Mouse (Mus musculus) lung, adult 18-20 months (tissue): ENCODE measurements around the gene Mta1.

Experiments used
- DNase-seq, 2 experiments: peaks; one replicate each; pipeline ENCODE4 v3.0.0; 2022; ENCODE audit warnings: mixed read lengths in 2 of 2

Mta1 gene

DNA sequence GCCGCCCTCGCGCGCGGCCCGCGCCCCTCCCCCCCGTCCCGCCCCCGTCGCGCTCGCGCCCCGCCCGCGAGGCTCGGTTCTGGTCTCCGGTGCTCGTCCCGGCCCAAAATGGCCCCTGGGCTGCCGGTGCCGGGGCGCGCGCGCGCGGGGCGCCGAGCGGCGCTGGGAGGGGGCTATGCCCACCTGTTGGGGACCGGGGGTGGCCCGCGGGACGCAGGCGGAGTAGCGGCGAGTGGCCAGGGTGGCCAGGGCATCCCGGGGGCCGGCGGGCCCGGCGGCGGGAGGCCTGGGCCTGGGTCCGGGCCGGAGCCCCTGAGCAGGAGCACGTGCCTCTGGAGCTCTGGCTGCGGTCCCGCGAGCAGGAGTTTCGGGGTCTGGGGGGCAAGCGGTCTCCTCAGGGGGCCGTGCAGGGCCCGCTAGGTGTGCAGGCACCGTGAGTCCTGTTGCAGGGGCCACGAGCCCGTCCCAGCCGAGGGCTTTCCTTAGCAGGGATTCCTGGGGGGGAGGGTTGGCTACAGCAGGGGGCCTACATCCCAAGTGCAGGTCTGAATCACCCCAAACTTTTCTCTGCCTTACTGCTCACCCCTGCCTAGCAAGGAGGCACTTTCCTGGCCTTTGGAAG, 563 bp downstream of the Mta1 start:
- DNase-seq: no peak

DNA sequence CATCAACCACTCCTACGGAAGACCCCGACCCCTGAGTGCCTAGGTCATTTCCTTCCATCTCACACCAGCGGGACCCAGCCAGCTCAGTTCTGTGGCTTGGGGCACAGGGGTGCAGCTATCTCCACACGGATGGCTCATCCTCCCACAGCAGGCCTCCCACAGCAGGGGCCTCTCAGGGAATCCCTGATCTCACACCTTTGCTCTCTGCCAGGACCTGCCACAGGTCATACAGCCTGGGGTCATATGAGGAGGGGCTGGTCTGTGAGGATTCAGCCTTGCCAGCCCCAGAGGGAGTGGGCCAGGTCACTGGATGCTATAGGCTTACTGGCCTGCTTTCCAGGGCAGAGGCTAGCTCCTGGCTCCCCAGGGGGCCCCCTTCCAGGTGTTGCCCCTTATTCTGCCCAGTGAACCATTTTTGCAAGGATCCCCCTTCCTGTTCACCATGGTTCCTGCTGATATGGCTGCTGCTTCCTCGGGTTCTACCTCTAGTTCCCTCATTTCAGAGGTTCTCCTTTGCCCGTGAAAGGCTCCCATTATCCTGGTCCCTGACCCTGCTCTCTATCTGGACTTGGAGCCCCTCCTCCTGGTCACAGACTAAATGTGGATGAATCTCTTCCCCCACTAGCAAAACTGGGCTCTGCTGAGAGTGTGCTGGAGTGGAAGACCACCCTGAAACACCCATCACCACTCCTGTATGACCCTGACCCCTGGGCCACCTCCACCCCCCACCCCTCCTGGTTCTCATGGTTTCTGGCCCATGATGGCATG, 1.6 kb downstream of the Mta1 start:
- no peak for DNase-seq

DNA sequence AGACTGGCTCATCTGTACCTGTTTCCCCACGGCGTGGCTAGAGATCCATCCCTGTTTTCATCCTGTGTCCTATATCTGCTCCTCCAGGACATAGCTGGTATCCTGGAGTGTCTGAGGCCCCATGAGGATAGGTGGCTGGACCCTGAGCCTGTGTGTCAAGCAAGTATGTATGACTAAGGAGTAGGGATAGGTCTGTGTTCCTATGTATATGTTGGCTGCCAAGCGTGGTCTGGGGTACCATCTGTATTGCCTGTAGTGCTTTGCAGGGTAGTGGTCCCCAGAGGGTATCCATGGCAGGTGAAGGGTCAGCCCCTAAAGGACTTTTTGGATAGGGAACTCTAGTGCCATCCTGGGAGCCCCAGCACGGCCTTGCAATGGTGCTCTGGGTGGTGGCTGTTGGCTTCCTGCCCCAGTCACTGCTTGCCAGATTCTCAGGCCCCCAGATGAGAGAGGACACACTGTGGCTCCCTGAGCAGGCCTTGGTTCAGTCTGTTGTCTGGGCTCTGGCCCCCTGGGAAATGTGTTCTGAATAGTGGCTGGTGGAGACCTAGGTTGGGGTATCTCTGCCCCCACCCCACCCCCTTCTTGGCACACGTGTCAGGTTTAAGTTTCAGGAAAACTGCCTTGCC, 2.5 kb downstream of the Mta1 start:
- no peak for DNase-seq

DNA sequence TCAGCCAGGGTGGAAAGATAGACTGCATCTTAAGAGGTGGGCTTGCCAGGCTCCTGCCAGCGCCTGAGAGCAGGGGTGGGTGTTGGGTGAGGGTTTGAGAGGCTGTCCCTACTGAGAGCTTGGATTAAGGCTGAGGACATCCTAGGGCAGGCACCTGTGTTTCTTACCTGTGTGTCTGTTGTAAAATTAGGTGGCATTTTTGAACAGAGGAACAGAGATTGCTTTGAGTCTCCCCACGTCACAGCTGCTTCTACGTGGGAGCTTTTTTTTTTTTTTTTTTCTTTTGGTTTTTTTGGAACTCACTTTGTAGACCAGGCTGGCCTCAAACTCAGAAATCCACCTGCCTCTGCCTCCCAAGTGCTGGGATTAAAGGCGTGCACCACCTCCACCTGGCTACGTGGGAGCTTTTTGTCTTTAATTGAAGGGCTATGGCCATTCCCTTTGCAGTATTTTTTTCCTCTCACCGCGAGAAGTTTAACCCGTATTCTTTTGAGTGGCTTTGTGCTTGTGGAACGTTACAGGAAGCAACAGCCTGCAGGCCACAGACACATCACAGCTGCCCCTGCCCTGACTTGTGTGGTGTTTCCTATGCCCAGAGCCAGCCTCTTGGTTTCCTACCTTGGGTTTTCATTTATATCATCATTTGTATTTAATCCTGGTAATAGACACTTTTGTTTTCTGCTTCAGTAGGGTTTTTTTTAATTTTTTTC, 3.3 kb downstream of the Mta1 start:
- DNase-seq: no peak

DNA sequence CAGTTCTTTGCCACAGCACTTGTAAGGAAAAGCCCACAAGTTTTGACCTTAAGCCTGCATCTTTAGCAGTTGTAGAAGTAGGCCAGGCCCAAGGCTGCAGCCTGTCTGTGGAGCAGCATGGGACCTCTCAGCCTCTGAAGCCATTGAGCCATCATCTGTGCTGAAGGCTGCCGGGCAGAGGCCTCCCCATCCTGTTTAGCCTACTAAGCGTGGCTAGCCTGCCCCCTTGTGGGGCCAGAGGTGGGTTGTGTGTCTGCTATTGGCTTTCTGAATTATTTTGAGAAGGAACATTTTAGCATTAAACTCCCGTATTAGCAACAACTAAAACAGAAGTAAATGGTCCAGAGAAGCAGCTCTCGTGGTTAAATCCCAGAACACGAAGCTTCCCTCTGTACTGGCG, 4.4 kb downstream of the Mta1 start:
- DNase-seq: peak; percentile 48 to 54

DNA sequence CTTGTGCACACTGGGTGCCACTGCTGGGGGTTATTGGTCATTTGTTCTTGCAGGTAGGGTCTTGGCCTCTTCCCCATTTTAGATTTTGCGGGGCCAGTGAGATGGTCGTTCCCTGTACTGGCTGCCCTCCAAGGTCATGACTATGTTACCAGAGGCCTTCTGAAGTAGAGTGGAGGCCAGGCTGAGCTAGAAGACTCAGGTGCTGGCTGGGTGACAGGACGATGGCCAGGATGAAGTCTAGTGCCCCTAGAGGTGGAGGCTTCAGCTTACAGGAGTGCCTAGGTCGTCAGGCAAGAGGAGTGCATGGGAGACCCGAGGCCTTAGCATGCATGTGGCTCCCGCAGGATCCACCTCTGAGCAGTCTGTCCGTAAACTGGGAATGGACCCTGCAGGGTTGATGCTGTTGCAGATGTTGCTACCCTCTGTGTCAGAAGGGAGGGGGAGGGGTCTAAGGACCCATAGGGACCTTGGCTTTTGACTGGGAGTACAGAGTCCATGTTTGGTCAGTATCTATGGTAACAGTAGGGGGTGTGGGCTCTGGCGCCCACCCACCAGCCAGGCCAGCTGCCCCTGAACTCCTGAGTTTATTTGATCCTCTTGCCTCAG, 5.9 kb downstream of the Mta1 start:
- no peak for DNase-seq

DNA sequence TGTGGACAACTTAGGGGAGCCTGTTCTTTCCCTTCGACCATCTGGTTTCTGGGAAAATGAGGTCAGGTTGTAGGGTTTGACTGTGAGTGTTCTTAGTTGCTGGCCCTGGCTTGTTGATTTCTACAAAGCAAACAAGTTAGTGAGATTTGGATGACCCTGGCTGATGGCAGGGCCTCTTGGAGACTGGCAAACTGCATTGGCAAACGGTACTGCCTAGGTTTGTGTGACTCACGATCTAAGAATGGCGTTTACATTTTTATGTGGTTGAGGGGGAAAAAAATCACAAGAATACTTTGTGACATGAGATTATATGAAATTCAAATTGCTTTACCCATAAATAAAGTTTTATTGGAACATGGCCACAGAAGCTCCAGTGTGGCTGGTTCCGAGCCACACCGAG, 8.3 kb downstream of the Mta1 start:
- DNase-seq: peak; percentile 59 to 74

DNA sequence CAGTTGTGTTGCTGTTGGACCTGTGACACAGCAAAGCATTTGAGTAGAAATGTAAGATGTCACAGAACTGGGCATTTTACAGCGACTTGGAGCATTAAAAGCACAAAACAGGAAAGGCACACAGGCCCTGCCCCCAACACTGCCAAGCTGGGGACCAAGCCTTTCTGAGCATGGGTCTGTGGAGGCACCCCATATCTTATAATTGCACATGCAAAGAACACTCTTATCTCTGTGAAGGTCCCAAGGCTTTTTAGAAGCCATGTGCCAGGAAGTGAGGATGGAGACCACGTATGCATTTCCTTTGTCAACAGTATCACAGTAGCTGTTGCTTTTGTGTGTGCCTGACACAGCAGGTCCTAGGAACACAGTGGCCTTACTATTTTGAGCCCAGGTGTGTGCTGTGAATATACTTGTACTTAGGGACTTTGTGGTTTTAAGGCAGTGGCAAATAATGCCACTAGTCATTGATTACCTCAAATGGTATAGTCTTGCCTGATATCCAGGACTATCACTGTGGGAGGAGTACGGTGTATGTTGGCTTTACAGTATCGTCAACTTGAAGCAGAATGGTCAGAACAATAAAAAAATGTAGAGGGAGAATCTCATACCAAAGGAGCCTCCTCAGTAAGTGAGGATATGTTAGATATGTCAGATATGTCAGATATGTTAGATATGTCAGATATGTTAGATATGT, 9.5 kb downstream of the Mta1 start:
- DNase-seq: no peak

DNA sequence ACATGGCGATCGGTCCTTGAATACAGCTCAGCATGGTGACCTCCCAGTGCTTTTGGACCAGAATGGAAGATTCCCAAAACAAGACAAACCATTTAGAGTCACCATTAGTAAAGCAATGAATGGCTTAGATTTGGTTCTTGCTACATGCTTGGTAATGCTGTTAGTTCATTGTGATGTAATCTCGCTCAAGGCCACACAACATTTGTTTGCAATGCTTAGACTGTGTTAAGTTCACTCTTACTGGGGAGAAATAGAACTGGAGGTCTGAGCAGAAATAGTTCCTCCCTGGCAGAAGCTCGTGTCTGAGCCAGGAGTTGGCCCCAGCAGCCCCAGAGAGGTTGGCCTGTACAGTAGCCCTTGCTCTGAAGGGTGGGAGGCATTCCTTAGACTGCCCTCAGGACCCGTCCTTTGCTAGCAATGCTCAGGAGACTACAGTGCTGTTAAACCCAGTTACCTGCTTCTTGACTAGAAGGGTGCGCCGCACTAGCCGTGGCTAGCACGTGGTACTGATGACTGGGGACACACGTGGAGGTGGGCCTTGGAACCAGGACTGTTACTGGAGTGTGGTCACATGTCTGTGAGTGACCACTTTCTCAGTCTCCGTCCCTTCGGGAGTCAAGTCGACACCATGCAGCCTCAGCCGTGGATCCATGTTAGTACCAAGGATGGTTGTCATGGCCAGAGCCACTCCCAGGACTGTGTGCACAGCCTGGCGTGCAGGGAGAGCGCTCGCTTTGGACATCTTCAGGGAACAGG, 10.6 kb downstream of the Mta1 start:
- no peak for DNase-seq

DNA sequence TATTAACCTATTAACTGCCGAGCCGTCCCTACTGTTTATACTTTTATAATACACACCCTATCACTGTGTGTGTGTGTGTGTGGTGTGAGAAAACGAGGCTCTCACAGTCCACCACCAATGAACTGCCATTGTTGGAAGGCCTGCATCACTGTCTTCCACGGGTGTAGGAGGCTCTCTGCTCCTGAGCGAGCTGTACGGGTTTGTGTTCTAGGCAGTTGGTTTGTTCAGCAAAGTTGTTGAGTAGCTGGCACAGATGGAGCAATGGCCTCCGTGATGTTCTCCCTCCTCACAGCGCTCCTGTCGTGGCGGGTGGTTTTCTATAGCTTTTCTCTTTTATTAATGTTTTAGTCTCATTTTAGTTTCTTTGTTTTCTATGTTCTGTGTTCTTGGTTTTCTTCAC, 11.7 kb downstream of the Mta1 start:
- DNase-seq: no peak

DNA sequence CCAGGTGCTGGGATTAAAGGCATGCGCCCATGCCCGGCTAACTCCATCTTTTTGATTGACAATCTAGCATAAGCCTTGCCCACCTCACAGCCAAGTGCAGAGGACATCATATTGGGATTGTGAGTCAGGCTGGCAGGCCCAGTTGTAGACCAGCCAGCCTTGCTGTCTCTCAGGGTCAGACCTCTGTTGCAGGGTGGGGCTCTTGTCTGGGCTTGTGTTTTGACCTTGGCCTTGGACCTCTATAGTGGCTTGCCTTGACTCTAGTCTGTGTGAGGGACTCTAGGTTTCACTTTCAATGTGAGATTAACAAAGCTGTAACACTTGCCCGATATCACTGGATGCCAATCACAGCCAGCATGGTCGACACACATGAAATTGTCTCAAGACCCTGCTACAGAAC, 16.1 kb downstream of the Mta1 start:
- DNase-seq: no peak

DNA sequence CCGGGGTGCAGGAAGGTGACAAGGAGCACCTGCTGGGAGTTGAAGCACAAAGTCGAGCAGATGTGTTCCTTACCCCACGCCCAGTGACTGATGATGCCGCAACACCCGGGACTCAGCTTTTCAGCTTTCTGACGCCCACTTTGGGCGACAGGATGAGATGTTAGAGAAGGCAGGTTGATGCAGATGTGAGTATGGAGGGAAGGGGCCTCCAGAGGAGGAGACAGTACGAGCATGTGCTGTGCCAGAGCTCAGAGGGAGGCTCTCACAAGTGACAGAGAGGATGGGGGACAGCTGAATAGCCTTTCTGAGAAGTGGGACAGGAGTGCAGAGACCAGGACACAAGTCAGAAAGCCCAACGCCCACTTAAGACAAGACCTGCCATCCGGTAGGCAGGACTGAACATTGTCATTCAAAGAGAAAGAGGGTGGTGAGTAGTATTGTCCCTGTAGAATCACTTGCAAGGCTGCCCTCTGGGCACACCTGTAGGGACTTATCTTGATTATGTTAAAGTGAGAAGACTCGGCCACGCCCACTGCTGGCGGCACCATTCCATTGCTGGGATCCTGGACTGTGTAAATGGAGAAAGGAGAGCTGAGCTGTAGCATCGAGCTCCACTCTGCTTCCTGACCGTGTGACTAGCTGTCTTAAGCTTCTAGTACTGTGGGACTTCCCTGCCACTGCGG, 16.9 kb downstream of the Mta1 start:
- no peak for DNase-seq

DNA sequence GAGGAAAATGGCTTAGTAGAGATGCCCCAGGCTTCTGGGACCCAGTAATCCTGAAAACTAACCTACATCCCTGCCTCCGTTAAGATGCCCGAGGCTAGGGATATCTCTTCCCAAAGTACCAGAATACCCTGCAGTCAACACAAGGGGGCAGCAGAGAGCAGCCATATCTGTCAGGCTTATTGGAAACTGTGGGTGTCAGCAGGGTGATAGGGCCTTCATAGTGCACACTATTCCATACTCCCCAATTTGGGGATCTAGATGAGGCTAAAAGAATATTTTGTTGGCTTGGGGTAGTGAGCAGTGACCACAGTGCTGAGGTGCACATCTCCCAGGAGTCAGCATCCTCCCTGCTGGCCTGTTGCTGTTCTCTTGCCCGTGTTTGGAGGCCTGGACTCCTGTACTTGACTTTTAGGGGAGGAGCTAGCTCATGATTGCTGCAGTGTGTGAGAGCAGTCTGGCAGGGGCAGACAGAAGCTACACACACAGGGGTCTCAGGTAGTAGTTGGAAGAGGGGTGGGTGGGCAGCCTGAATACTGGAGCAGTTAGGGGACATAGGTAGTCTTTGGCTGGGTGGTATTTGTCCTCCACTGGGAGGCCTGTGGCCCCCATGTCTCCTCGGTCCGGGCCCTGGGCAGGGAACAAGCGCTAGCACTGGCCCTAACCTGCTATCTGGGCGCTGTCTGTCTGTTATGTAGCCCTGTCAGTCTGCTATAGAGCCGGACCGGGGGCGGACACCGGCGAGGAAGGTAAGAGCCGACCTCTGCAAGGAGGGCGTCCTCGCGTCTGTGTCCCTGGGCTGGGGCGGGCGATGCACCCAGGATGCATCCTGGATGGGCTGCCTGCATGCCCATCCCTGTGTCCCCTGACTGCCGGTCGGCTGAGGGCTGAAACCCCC, 21.7 kb downstream of the Mta1 start:
- peak; percentile 84 to 89 for DNase-seq

DNA sequence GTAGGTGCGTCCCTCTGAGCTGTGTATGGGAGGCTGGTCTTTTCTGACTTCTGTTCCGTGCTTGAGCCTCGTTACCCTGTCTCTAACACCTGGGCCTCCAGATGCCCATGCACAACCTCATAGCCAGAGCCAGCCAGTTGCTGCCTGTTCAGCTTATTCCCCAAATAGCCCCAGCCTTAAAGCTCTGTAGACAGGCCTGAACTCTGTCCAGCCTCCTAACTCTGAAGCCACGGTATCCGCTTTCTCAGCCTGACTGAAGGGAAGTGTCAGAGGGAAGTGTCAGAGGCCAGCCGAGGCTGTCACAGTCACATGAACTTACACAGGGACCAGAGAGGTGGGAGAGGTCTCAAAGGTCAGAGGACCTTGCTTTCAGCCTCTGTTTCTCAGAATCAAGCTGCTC, 26.6 kb downstream of the Mta1 start:
- no peak for DNase-seq

DNA sequence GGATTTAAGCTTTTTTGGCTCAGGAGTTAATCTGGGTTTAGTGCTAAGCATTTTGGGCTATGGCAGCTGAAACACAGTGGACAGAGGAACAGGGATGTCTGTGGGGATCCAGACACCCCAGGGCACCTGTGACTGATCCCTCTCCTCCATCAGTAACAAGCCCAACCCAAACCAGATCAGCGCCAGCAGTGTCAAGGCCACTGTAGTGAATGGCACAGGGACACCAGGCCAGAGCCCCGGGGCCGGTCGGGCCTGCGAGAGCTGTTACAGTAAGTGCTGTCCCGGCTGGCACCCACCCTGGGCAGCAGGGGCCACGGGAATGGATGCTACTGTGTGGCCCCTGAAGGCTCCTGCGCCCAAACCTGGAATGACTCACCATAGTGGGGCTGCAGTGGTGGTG, 32.7 kb downstream of the Mta1 start:
- no peak for DNase-seq

DNA sequence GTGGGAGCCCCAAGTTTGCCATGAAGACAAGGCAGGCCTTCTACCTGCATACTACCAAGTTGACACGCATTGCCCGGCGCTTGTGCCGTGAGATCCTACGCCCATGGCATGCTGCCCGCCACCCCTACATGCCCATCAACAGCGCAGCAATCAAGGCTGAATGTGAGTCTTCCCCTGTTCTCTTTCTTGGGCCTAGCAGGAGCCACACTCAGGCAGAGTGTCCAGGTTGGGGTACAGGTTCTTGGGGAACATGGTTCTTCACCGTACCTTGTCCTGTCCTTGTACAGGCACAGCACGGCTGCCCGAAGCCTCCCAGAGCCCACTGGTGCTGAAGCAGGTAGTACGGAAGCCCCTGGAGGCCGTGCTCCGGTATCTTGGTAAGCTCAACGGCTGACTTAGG, 33.5 kb downstream of the Mta1 start:
- no peak for DNase-seq

DNA sequence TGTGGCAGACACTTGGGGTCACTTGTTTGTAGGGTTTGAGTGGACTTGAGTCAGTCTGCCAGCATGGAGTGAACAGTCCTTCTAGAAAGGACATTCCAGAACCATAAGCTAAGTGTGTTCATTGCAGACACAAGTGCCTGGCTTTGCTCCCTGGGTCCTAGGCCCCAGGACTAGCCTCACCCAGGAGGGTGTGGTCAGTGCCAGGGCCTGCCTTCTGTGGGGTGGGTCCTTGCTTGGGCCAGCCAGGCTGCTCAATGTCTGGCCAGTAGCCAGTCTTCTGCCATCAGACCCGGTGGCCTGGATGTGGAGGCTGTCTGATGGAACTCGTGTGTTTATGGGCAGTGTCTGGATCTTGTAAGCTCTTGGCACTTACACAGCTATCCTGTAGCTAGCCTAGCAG, 34.5 kb downstream of the Mta1 start:
- peak; percentile 96 to 98 for DNase-seq

DNA sequence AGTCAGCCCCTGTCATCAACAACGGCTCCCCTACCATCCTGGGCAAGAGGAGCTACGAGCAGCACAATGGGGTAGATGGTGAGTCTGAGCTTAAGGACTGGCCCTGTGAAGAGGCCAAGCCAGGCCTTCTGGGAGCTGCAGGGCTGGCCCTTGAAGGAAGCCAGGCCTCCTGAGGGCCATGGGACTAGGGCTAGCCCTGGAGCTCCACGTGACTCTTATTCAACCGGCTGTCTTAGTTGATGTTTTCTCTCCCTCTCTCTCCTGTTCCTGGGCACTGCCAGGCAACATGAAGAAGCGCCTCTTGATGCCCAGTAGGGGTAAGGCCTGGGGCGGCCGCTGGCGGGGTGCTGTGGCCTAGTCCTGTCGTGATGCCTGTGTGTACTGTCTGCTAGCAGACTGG, 35.2 kb downstream of the Mta1 start:
- DNase-seq: peak in 1 of 2 experiments; percentile 47

DNA sequence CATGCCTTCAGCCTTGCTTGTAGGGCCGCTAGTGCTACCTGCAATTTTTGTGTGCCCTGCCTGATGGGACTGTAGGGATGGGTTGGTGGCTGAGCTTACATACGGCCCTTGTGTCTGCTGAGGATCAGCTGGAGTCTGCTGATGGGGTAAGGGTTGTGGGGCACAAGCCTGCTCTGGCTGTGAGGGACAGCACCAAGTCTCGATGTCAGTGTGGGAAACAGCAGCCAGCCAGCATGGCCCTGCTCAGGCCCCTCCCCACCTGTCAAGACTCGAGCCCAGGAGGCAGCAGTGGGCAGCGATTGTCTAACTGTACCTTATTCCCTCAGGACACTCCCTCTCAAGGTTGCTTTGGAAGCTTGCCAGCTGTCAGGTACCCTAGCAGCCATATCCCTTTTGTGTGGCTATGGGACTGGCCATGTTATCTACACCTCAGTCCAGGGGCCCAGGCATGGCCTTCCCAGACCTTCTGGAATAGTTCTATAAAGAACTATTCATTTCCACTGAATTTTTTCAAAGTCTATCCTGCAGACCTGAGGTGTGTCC, 35.9 kb downstream of the Mta1 start:
- peak in 1 of 2 experiments; percentile 61 for DNase-seq

DNA sequence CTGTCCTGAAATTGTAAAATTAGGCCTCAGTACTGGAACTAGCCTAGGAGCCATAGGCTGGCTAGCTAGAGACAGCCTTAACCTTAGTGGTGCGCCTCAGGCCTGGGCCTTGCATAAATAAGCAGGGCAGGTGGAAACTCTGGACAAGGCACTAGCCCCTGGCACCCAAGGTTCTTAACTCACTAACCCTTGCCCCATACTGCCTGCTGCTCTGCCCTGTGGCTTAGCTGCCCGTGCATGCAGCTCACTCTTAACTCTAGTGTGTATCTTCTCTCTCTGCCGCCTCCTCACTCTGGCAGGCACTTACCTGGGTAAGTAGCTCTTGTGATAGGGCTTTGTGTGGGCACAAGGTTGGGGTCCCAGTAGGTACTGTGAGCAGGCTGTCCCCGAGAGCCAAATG, 36.4 kb downstream of the Mta1 start:
- DNase-seq: peak in 1 of 2 experiments; percentile 21
